Mouse (Mus musculus) induced T-regulatory cell, adult 2 months (primary cell): ENCODE measurements around the gene Ralgapa2.

Source experiments
- DNase-seq: peaks from one replicate; pipeline ENCODE4 v3.0.0-alpha.2; 2012; ENCODE audit warnings: low read depth

Gene Ralgapa2

DNA sequence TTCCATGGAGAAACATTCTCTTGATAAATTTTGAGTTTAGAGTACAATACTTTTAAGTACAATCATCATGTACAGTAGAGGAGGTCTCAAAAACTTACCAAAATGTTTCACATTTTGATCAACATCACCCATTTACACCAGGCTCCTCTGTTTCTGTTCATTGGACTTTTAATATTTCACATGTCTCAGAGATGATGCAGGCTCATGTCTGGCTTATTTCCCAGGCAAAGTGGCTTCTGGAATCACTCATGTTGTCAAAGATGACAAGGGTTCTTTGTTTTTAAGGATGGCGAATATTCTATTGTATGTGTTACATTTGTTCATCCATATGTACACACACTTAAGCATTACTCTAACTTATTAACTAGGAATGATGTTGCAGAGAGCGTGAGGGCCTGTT, 152.5 kb downstream of the Ralgapa2 start:
- no peak for DNase-seq

DNA sequence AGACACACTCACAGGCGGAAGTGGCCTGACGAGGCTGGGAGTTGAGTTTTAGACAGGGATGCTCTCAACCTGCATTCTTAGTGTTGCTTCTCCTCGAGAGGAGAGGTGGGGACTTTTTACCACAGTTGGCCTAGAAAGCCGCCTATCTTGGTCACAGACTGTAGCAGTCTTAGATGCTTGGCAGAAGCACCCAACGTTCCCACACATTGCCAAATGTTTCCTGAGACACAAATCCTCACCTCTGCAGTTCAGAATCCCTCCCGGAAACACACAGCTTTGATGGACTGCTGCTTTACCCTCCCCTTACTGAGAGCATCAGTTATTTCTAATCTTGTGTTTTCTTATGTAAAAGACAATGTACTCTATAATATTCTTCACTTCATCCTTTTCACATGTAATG, 155.6 kb downstream of the Ralgapa2 start:
- no peak for DNase-seq

DNA sequence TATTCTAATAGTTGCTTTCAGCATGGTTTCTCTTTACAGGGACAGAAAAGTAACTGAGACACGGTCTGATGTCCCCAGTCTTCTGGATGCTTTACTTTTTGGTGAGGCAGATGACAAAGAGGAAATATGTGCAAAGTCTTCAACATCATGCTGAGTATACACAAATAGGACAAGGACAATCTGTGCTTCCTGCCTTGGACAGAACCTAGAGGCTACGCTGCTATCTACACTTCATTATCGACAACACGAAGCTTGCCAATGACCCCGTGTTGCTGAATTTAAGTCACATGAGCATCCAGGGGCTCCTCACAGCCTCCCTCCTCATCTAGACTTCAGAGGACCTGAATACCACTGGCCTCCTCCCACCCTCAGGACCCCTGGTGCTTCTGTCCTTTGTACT, 161.9 kb downstream of the Ralgapa2 start:
- DNase-seq: no peak

DNA sequence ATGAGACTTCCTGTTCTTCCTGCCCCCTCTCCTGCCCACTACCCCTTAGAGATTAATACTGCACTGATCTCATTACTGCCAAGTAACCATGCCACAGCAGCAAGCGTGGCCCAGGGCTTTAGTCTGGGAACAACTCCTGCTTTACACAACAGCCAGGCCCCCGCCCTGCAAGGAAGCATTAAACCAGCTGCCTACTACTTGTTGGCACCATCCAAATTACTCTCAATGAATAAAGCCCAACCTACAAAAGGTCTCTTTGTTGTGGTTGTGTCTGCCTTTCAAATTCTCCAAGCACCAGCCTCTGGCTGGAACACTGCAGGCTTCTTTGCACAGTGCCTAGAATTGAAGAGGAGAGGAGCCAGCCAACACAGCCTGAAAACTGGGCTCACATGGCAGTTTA, 164.2 kb downstream of the Ralgapa2 start:
- no peak for DNase-seq

DNA sequence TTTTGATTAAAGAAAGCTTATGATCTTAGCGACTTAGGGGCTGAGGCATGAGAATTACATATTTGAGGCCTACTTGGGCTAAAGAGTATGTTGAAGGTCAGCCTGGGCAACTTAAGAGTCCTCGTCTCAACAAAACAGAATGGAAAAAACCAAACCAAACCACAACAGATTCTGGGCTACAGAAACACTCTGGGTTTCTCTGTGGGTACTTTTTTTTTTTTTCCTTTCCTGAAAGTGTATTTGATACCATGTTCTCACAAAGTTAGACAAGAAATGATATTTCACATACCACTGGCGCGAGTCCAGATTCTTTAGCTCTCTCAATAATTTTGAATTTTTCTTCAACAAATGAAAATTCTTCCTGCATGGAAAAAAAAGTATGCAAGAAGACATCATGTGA, 172.1 kb downstream of the Ralgapa2 start:
- no peak for DNase-seq

DNA sequence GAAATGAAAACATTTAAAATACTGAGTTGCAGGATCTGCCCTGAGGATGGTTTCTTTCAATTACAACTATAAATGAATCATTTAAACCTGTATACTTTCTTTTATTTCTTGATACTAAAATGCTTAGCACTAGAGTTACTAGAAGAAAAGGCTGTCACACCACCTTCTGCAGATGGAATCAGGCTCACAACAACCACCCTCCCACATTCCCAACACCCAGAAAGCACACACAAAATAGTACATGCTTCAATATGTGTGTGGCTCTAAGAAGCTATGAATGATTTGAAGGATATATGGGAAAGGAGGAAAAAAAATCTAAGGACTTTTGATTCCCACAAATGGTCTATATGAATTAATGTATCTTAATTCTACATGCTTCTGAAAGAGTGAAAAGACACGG, 174.6 kb downstream of the Ralgapa2 start:
- no peak for DNase-seq

DNA sequence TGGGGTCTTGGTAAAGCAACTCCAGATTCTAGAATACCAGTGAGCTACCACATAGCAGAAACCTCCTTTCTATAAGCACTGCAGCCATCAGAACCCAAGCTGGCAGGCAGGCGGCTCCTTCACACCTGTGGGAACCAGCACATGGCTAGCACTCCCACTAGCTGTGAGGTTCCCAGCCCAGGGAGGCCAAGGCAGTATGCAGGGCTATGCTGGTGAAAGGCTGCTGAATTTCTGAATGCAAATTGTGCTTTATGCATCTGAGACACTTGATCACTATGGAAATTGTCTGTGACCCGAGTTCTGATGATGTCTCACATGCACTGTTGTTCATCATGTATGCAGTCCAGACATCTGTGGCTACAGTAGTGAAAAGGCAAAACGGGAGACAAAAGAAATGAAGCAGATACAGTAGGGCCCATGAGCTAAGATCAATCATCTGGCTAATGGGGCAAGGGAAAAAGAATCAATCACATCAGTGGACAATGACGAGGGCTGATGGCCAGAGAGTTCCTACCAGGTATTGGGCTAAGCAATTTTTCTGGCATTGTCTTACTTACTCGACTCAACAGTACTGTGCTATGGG, 180.2 kb downstream of the Ralgapa2 start:
- DNase-seq: no peak

DNA sequence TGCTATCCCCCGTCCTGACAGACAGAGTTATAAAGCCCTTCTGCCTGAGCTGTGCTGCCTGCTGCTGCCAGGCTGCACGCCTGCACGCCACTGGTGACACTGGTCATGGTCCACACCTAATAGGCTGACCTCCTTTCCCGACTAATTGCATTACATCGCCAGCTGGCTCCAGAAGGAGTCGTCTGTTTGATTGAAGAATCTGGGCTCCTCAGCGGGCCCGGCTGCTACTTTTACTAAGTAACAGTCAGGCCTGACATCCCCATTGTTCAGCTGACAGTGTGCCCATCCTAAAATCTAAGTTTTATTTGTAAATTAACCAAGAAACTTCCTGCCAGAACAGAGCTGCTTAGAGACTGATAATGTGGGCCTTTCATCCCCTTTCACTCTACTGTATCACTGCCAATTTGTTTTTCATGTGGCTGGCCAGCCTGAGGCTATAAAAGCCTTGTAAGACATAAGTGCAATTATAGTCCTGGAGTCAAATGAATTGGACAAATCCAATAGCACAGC, 181.3 kb downstream of the Ralgapa2 start:
- DNase-seq: no peak

DNA sequence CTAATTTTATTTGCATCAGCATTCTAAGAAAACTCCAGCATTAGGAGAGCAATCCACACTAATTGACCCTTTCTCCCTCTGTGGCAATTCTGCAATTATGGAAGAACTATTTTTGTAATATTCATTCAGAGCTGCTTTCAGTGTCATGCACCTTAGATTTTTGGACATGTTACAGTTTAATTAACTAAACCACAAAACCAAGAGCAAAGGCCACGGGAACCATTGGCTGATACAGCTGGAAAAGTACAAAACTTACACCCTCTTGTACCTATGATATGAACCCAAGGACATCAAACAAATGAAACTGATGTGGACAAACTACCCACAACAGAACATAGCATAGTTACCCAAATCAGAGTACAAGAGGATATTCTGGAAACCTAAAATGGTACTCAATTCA, 182.0 kb downstream of the Ralgapa2 start:
- DNase-seq: no peak

DNA sequence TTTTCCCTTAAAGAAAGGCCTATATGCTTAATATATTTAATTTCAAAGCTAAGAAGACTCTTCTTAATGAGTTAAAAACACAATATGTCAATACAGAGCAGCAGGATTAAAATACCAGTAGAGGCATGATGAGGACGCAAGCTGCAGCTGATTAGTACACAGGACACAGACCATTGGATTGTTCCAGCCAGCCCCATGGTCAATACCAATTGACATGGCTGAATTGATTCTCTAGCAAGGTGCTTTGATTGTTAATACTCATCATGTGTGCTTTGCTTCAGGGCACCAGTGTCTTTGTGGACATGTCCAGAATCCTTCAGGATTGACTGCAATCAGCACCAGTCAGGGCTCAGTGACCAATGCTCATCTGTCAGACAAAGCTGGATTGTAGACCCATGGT, 185.5 kb downstream of the Ralgapa2 start:
- no peak for DNase-seq

DNA sequence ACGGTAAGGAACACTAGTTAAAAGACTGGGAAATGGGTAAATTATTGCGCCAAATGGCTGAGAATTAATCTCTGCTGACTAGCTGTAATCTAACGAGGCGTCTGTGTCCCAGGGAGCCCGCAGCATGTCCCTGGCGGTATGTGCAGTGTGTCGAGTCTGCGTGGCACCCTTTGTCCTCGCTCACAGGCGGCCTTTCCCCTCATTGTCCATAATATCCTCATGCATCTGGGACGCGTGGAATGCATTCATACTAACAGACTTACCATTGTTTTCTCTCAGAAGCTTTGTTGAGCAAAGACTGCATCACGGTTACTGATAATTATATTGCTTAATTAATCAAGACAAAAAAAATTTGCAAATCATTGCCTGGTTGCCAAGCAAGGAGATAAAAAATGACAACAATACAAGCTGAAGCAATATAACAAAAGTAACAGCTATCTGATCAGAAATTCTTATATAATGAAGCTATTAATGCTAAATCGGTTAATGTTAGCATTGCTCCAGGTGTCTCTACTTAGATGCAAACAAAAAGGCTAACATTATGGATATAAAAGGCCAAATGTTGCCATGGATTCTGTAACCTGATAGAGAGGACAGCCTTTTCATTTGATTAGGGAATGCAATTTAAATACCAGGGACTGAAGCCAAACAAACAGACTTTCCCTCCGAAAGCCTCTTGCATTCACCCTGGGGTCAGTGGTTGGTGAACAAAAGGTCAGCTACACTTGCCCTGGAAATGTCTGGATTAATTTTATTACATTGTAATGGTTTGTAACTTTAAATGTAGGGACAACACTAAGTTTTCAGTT, 187.0 kb downstream of the Ralgapa2 start:
- no peak for DNase-seq

DNA sequence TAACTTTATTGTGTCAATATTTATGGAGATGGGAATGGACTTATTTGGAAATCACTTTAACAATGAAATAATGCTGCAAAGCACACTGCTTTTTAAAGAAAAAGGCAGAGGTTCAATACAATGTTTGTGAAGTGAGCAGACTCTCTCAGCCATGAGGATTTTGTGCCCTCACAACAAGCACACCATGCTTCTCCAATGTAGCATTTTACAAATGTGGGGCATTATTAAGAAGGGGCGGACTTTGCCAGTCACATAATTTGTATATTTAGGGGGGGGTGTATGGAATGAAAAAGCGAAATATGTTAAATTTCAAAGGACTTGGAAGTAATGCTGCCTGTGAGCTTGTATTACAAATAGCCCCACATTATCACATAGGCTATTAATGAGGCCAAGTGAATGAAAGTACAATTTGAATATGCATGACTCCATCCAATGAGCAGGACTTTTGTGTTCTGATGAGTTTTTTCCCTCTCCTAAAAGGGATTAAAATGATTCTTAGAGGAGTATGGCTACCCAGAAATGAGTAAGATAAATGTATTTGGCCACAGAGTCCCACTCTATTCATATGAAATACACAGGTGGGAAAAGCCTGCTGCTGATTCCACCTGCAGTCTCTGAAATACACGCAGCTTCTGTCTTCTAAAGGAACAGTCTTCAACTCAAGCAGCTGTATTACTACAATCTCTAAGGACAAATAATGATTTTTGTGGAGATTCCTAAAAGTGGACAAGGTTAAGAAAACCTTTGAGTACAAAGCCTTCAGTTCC, 187.8 kb downstream of the Ralgapa2 start:
- no peak for DNase-seq

DNA sequence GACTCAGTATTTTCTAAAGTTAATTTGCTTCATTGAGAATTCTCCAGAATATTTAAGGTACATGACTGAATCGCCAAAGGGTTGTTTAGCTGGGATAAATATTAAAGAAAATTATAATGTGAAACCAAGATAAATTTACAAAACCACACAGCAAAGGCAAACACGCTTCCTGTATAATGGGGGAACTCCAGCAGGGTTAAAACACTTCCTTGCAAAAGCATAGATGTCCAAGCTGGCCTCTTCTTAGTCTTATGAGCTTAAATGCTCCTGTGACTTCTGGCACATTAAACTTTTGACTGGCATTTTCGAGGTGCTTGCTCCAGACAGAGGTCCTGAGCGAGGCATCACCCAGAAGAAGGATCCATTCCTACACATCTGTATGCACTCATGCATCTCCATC, 188.6 kb downstream of the Ralgapa2 start:
- DNase-seq: peak; percentile 15

DNA sequence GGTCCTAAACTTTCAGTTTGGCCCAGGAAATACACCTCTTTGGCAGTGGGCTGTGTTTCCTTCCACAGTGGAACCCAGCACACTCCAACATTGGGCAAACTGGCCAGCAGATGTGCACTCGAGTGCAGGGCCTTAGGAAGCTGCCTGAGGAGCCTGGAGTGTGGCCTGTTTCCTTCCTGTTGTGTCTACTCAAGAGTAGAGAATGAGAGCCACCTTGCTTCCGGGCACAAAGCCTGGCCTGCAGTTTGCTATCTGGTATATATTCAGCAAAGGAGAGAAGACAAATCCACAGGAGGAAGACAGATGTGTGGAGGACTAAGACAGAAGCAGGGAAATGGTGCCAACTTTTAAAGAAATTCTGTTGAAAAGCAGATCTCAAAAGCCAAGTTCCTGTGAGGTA, 189.4 kb downstream of the Ralgapa2 start:
- peak; percentile 38 for DNase-seq

DNA sequence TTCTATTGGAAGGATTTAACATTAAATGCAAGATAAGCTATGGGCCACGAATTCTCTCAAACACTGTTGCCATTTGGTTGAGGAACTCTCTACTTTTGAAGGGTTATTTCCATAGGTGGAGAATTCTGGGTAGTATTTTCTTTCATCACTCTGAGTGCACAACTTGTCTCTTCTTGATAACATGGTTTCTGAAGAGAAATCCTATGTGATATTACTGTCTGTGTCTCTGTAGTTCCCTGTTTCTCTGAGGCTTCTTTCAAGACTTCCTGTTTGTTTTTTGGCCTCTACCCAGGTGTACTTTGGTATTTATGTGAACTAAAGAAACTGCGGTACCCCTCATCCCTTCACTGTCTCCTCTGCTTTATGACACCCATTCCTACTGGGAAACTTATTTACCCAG, 190.1 kb downstream of the Ralgapa2 start:
- DNase-seq: no peak

DNA sequence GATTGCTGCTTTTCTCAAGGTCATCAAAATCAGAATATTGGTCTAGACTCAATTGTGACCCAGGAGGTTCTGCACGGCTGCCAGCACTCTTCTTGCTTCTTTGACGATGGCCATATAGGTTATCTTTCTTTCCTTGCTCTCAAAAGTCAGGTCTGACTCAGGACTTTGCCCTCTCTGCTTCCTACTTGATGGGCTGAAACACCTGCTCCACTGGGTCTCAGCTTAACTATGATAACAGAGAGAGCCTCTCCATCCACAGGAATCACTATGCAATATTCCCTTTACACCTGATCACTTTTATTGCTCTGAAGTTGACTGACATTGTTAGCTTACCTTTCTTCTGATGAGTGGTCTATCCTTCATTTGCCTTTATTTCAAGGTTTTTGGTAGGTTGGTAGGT, 191.5 kb downstream of the Ralgapa2 start:
- no peak for DNase-seq

DNA sequence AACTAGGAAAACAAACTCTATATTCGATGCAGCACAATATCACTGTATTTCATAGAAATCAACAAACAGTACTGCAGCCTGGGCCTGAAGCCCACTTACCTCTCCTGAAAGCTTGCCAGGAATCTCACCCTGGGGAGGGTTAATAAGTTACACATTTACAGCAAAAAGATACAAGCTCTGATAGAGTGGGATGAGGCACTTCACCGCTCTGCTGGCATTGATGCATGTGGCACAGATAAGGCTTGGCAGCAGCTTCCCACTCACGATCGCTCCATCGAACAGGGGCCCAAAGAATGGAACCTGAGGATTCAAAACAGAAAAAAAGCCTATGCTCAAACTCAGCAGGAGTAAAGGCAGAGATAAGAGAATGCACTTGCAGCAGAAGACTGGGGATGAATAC, 197.4 kb downstream of the Ralgapa2 start:
- no peak for DNase-seq

DNA sequence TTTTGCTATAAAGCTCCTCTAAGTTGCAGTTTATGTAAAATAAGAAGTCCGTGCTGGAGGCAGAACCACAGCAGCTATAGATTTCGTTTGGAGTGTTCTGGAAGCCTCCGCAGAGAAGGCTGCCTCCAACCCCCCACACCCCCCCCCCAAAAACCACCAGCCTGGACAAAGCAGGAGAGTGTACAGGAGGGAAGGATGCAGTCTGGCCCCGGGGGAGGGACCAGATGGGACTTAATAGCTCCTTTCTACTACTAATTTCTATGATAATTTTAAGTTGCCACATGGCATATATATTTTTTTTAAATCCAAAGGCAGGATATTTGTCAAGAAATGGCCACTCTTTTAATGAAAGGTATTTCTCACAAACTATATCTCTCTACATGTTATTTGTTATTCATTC, 198.3 kb downstream of the Ralgapa2 start:
- no peak for DNase-seq

DNA sequence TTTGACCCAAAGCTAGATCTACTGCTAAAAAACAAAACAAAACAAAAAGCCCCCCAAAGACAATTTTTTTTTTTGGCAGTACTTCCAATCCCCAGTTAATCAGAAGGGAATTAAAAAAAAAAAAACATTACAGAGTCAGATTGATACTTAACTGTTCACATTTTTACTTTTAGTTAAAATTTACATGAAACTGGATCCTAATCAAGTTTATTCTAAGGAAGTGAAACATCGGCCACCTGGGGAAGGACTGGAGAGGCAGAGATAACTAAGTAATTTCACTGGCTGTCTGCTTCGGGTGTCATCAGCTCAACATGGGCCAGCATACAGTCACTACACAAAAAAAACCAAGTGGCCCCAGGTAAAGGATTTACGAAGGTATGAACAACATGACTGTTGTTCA, 201.4 kb downstream of the Ralgapa2 start:
- no peak for DNase-seq

DNA sequence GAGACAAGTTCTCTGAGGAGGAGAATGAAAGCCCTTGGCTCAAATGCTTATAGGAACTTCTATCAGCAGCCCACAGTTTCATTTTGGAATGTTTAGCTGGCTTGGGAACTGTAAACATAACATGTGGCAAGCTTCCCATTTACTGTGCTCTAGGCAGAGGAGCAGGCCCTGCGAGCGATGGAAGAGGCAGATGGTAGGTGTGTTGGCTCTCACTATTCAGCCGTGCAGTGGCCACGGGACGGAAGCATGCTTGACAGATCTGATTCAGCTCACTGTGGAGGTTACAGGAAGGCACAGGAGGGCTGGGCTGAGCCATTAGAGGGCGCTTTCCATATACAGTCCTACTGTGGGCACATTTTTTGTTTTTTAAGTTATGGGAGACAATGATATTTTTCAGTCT, 201.9 kb downstream of the Ralgapa2 start:
- no peak for DNase-seq

DNA sequence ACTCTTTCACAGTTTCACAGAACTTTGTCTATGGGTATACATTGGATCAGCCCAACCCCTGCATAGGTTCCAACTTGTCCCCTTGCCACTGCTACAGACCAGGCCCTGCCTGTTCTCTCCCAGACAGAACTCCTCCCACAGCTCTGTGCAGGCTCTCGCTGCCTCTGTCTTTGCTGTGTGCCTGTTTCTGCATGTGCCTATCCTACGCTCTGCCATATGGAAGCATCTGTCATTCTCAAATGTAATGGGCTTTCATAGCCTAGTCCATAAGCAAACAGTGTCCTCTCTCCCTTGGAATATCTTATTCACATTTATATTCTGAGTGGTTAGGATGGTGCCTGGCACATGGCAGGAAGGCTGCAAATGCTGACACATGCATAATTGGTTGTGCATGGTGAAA, 202.7 kb downstream of the Ralgapa2 start:
- no peak for DNase-seq

DNA sequence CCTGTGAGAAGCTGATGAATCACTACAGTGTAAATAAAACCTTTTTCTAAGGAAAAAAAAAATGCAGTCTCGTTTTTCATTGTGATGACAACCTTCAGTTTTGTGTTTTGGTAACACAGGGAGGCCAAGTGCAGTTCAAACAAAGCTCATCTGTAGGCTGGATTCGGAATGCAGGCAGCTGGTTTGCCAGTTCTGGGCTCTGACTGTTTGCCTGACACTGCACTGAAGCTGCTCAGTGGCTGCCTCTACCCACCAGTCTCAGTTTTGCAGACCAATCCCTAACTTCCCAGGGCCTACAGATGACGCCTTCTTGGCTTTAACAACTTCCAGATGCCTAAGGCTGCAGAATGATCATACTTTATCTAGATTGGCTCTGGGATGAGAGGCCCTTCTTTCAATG, 205.1 kb downstream of the Ralgapa2 start:
- no peak for DNase-seq

DNA sequence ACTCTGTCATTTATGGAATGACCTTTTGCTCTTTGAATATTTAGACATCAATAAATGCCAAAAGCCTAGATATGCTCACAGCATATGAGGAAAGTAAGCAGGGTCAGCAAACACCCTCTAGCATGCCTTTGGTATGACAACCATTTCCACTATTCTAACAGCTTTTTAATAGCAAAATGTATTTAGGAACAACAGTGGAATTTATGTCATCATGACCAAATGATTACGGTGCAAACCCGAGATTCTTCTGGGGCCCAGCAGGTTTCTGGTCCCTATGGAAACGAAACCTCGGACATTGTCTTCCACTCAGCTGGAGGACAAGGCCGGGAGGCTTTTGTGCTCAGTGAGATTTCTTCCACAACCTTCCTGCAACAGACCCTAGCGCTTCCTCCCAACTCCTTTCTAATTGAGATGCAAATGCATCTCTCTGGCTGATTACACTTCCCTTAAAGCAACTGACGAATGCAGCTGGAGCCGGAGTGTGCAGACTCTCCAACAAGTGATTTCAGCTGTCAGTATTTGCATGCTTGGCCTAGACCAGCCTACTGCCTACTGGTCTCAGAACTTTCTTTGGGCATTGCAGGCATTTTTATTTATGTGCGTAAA, 209.9 kb downstream of the Ralgapa2 start:
- no peak for DNase-seq
